Mouse (Mus musculus): Measurements from ENCODE around the gene Dbp.

The Dbp gene

DNA sequence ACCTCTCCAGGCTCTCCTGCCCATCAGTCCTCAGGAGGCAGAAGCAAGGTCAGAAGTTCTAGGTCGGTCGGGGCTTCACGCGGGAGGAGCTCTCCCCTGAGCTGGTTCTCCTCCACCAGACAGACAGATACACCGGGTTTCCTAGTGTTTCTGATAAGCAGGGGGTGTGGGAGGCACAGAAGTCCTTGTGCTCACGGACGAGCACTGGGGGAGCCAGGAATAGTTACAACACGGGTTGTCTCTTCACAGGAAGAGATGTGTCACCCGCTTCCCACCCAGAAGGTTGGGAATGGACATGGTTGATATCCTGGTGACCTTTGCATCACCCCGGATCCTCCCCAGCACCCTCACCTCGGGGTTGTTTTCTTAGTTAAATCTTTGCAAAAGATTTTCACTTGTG is 15.1 kb upstream of the Dbp start:
- in situ Hi-C loops (cut with MboI; ENCODE audit: unreplicated experiment in 2 of 2) = loop anchor here (10.0 to 25.0 kb wide), 3 partner anchors 95 to 235 kb away; partner anchors contain the start of genes Ftl1 (in 2 of the 2) and Bax (in 1 of the 2)

DNA sequence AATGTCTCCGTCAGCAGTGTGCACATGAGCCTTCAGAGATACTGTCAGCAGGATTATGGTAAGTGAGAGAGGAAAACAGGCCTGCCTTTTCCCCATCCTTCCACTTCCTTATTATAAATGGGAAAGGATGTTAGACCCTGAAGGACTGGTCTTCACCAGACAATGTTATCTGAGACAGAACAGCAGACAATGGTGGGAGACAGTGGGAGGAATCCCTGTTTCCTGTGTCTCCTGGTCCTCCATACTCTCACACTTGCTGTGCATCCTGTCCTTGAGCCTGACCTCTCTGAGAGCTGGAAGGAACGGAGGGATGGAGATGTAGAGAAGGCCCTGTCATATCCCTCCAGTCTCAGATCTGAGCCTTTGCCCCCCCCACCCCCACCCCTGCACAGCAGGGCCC is 12.5 kb upstream of the Dbp start:
- in situ Hi-C loops (cut with MboI; ENCODE audit: unreplicated experiment in 2 of 2) = loop anchor here (10.0 to 25.0 kb wide), 2 partner anchors 230 to 238 kb away; partner anchors contain the start of genes Ftl1 (in 2 of the 2) and Bax (in 1 of the 2)

DNA sequence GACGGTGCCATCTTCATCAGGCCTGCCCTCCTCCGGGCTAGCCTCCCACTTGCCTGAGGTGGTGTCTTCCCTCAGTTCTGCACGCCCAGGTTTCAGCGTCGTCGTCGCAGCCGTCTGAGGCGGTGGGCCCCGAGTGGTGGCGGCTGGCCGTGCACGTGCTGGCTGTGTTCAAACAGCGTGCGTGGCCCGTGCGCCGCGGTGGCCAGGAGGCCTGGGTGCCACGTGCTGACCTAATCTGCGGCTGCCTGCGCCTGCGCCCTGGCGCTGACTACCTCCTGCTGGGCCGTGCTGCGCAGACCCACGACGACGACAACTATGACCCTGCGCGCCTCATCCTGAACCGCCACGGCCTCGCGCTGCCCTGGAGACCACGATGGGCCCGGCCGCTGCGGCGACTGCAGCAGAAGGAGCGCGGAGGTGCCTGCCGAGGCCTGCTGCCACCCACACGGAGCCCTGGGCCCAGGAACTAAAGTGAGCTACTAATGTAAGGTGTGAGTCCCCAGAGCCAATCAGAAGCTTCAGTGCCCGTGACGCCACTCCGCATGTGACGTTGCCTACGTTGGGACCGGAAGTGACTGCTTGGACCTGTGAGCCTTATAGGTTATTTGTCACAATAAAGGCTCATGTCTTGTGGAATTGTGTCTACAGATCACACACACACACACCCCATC is 10.8 kb upstream of the Dbp start, which contains the start of gene Sec1:
Sec1 (minus strand) TSS at position 482 of the 671 bp plus-strand sequence.
- in situ Hi-C loops (cut with MboI; ENCODE audit: unreplicated experiment in 2 of 2) = loop anchor here (10.0 to 25.0 kb wide), 2 partner anchors 232 to 239 kb away; partner anchors contain the start of genes Ftl1 (in 2 of the 2) and Bax (in 1 of the 2)

DNA sequence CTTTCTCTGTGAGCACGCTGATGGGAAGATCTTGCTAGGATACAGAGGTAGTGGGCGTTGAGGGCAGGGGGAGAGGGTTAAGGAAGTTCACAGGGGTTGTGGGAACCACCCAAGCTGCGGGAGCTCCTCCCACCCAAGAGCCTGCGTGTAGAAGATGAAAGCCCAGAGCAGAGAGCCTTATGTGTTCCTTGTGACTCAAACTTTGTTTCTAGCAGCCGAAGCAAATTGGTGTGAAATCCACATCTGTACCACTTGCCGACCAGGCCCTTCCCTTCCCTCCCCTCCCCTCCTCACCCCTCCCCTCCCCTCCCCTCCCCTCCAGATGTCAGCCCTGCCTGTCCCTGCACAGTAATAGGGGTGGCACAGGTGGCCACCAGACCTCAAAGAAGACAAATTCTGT is 9.8 kb upstream of the Dbp start:
- in situ Hi-C loops (cut with MboI; ENCODE audit: unreplicated experiment in 2 of 2) = loop anchor here (10.0 to 25.0 kb wide), 2 partner anchors 233 to 240 kb away; partner anchors contain the start of genes Ftl1 (in 2 of the 2) and Bax (in 1 of the 2)

DNA sequence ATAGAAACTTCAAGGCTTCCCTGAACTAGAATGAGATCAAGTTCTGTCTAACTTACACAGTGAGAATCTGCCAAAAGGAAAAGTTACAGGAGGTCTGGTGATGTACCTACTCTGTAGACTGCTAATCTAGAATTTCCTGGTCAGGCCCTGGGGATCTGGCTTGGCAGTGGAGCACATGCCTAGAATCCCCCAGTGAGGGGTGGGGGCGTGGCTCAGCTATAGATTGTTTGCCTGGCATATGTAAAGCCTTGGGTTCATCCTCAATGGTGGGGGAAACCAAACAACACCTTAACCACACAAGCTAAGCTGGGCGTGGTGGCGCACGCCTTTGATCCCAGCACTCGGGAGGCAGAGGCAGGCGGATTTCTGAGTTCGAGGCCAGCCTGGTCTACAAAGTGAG is 7.0 kb upstream of the Dbp start:
- in situ Hi-C loops (cut with MboI; ENCODE audit: unreplicated experiment in 2 of 2) = loop anchor here (10.0 to 25.0 kb wide), 2 partner anchors 236 to 243 kb away; partner anchors contain the start of genes Ftl1 (in 2 of the 2) and Bax (in 1 of the 2)

DNA sequence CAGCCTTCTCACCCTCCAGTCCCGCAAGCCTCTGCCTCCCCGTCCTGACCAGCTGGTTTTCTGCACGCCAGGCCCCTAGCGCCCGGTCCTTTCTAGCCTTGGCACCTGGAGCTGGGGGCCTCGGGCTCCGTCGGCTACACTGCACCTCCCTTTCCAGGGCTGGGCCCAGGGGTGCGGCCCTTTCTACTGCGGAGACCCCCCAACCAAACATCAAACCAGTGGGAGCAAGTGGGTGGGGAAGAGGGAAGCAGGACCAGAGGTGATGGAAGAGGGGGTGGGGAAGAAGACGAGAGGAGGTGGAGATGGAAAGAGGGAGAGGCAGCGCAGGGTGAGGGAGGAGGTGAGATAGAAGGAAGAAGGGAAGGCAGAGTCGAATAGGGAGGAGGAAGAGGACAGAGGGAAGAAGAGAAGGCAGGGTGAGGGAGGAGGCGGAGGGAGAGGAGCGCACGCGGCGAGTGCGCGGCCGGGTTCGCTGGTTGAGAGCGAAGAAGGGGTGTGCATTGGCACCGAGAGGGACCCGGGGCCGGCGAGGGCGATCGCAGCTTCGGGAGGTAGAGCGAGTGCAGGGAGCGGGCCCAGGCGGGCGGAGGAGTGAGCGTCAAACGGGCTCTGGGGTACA is 5.3 kb upstream of the Dbp start, which contains the start of gene Car11:
Car11 (plus strand) TSS at position 321 of the 619 bp plus-strand sequence.
- in situ Hi-C loops (cut with MboI; ENCODE audit: unreplicated experiment in 2 of 2) = loop anchor here (10.0 to 25.0 kb wide), 4 partner anchors 237 to 1162 kb away; partner anchors contain the start of genes Ftl1 (in 2 of the 2), Pold1 (in 2 of the 2), Spib (in 2 of the 2) and Bax (in 1 of the 2)

DNA sequence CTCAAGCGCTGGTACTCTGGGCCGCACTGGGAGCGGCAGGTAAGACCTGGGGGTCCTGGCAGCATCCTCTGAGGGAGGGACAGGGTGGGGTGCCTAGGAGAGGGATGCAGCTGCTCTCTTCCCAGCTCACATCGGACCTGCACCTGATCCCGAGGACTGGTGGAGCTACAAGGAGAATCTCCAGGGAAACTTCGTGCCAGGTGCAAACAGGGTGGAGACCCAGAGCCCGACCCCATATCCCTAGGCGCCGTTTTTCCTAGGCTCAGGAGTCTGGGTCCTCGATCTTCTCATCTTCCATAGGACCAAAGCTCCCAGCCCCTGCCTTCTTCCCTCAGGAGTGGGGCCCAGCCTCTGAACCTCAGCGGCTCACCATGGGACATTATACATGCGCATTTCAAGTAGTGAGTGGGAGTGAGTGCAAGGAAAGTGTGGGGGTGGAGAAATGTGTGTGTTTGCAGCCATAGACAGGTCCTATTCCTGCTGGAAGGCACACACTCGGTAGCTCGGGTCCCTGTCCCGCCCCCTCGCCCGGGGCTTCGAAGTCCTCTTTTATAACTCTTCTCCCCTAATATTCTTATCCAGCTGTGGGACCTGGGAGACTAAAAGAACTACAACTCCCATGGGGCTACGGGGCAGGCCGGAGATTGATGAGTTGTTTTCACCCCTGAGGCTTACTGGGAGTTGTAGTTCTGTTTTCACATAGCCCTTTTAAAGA is 4.4 kb upstream of the Dbp start:
- in situ Hi-C loops (cut with MboI; ENCODE audit: unreplicated experiment in 2 of 2) = loop anchor here (25.0 kb wide), 2 partner anchors 688 to 1163 kb away; partner anchors contain the start of genes Pold1 (in 2 of the 2), Spib (in 2 of the 2), Rras (in 1 of the 2) and Scaf1 (in 1 of the 2)

DNA sequence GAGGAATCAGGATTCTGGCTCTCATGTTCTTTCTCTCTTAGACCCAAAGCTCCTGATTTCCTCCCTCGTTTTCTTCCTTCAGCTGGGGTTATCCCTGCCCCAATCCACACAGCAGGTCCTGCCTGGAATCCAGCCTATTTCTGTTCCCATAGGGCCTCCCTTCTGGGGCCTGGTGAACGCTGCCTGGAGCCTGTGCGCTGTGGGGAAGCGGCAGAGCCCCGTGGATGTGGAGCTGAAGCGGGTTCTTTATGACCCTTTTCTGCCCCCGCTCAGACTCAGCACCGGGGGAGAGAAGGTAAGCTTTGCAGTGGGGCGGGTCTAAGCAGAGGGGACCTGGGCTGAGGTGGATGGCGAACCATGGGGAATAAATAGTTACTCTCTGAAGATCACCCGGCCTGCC is 3.8 kb upstream of the Dbp start:
- in situ Hi-C loops (cut with MboI; ENCODE audit: unreplicated experiment in 2 of 2) = loop anchor here (25.0 kb wide), 2 partner anchors 689 to 1164 kb away; partner anchors contain the start of genes Pold1 (in 2 of the 2), Spib (in 2 of the 2), Rras (in 1 of the 2) and Scaf1 (in 1 of the 2)

DNA sequence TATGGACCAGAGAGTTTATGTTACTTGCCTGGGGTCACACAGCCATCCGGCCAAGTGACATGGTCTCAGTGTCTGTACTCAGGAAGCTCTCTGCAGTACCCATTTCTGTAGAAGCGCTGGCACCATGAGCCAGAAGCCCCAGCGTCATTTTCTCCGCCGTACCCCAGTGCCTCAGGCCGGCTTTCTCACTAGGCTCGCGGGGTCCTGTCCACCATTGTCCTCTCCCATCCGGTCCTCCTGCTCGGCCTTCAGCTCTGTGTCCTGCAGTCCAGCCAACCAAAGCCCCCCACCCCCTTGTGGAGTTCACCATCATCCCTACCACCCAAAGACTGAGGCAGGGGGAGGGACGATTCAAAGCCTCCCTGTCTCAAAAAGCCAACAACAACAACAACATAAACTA is 3.3 kb upstream of the Dbp start:
- in situ Hi-C loops (cut with MboI; ENCODE audit: unreplicated experiment in 2 of 2) = loop anchor here (25.0 kb wide), 2 partner anchors 689 to 1164 kb away; partner anchors contain the start of genes Pold1 (in 2 of the 2), Spib (in 2 of the 2), Rras (in 1 of the 2) and Scaf1 (in 1 of the 2)

DNA sequence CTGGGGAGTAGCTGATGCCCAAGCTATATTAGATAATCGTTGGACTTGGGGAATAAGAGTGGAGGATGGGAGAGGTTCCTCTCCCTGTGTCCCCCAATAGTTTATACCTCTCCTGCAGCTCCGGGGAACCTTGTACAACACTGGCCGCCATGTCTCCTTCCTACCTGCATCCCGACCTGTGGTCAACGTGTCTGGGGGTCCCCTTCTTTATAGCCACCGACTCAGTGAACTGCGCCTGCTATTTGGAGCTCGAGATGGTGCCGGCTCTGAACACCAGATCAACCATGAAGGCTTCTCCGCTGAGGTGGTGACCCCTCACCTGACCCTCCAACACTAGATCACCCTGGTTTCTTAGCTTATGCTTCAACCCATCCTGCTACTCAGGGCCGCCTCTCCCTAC is 2.6 kb upstream of the Dbp start:
- in situ Hi-C loops (cut with MboI; ENCODE audit: unreplicated experiment in 2 of 2) = loop anchor here (25.0 kb wide), 2 partner anchors 690 to 1165 kb away; partner anchors contain the start of genes Pold1 (in 2 of the 2), Spib (in 2 of the 2), Rras (in 1 of the 2) and Scaf1 (in 1 of the 2)

DNA sequence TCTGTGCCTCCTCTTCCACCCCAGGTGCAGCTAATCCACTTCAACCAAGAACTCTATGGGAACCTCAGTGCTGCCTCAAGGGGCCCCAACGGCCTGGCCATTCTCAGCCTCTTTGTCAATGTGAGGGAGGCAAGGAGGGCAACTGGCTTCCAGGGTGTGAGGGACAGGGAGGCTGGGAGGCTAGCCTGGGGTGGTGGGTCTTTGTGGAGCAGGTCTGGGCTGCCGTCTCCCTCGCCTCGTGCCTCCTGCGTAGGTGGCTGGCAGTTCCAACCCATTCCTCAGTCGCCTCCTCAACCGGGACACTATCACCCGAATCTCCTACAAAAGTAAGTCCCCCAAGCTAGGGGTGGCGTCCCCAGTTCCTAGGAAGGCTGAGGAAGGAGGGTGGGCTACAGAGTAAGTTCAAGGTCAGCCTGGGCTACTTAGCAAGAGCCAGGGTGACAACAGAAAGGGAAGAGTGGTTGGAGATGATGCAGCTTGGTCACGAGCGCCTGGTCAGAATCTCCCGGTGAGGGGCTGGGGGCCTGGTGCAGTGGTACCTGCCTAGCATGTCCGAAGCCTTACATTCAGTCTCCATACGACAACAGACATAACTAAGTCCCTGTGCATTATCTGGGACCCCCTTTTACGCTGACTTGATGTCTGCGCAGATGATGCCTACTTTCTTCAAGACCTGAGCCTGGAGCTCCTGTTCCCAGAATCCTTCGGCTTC is 1.9 kb upstream of the Dbp start:
- in situ Hi-C loops (cut with MboI; ENCODE audit: unreplicated experiment in 2 of 2) = loop anchor here (25.0 kb wide), 2 partner anchors 691 to 1166 kb away; partner anchors contain the start of genes Pold1 (in 2 of the 2), Spib (in 2 of the 2), Rras (in 1 of the 2) and Scaf1 (in 1 of the 2)

DNA sequence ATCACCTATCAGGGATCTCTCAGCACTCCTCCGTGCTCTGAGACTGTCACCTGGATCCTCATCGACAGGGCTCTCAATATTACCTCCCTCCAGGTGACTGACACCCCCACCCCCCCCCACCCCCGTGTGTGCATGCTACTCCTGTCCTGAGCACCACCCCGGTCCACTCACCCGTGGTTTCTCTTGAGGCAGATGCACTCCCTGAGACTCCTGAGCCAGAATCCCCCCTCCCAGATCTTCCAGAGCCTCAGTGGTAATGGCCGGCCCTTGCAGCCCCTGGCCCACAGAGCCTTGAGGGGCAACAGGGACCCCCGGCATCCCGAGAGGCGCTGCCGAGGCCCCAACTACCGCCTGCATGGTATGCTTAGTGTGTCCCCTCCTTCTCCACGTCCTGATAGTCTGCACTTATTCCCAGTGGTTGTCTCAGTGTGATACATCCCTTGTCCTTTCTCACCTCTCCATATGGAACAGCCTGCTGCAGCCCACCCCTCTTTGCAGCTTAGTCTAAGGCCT is 1.3 kb upstream of the Dbp start:
- in situ Hi-C loops (cut with MboI; ENCODE audit: unreplicated experiment in 2 of 2) = loop anchor here (25.0 kb wide), 2 partner anchors 691 to 1166 kb away; partner anchors contain the start of genes Pold1 (in 2 of the 2), Spib (in 2 of the 2), Rras (in 1 of the 2) and Scaf1 (in 1 of the 2)

DNA sequence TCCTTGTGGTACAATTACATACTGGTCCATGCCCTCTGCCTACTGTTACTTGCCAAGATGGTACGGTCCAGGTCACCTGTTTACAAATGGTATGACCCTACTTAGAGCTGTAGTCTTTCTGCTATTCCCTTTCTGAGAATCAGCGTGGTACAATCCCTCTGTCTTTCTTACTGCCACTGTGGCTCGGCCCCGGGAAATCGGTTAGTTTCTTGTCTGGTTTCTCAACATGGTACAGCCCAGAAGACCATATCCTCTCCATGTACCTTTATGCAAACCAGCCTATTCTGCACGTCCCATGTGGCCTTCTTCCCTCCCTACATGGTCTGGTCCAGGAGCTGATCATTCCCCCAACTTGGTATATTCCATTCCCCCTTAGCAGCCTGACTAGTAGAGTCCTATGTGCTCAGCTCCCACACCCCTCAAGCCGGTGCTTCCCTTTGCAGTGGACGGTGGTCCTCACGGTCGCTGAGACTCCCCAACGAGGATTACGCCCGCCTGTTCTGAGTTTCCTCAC is 785 bp upstream of the Dbp start:
- in situ Hi-C loops (cut with MboI; ENCODE audit: unreplicated experiment in 2 of 2) = loop anchor here (25.0 kb wide), 2 partner anchors 692 to 1167 kb away; partner anchors contain the start of genes Pold1 (in 2 of the 2), Spib (in 2 of the 2), Rras (in 1 of the 2) and Scaf1 (in 1 of the 2)

DNA sequence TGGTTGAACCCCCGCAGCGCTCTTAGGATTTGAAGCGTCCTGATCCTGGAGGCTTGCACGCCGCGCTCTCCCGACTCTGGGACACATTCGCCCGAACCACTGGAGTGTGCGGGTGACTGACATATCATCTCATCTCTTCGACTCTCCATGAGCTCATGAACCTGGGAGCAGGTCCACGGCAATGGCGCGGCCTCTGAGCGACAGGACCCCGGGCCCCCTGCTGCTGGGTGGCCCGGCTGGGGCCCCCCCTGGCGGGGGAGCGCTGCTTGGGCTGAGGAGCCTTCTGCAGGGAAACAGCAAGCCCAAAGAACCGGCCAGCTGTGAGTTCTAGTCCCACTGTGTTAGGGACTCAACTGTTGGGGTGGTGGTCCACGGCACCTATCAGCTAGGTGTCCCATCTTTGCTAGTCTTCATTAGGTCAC is 566 bp downstream of the Dbp start:
- in situ Hi-C loops (cut with MboI; ENCODE audit: unreplicated experiment in 2 of 2) = loop anchor here (25.0 kb wide), 2 partner anchors 693 to 1168 kb away; partner anchors contain the start of genes Pold1 (in 2 of the 2), Spib (in 2 of the 2), Rras (in 1 of the 2) and Scaf1 (in 1 of the 2)

DNA sequence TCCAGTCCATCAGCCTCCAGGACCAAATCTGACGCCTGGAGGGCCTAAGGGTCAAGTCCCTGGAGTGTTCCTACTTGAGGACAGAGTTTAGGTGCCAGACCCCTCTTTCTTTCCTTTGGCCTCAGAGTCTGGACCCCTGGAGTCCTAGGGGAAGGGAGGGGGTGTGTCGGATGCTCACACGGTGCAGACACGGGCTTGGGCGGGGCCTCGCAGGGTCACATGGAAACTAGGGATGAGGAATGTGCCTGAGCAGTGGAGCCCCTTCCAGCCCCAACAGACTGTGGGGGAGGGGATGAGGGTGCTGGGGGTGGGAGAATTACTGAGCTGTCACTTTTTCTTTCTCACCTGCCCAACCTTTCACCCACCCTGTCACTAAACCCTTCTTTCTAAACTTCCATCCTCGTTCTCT is 989 bp downstream of the Dbp start:
- in situ Hi-C loops (cut with MboI; ENCODE audit: unreplicated experiment in 2 of 2) = loop anchor here (25.0 kb wide), 2 partner anchors 694 to 1169 kb away; partner anchors contain the start of genes Pold1 (in 2 of the 2), Spib (in 2 of the 2), Rras (in 1 of the 2) and Scaf1 (in 1 of the 2)

DNA sequence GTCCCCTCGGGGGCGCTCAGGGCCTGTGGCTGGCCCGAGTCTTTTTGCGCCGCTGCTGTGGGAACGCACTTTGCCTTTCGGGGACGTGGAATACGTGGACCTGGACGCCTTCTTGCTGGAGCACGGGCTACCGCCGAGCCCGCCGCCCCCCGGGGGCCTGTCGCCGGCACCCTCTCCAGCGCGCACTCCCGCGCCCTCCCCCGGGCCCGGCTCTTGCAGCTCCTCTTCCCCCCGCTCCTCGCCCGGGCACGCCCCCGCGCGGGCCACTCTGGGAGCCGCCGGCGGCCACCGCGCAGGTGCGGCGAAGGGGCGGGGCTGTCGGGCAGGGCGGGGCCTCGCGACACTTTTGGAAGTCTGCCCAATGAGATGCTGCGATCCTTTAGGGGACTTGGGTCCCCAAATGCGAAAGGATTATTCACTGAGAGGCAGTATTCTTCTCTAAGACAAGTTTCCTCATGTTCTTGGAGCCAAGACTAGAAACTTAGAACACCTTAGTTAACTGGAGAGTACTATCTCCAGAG is 1.9 kb downstream of the Dbp start:
- in situ Hi-C loops (cut with MboI; ENCODE audit: unreplicated experiment in 2 of 2) = loop anchor here (25.0 kb wide), 2 partner anchors 694 to 1169 kb away; partner anchors contain the start of genes Pold1 (in 2 of the 2), Spib (in 2 of the 2), Rras (in 1 of the 2) and Scaf1 (in 1 of the 2)

DNA sequence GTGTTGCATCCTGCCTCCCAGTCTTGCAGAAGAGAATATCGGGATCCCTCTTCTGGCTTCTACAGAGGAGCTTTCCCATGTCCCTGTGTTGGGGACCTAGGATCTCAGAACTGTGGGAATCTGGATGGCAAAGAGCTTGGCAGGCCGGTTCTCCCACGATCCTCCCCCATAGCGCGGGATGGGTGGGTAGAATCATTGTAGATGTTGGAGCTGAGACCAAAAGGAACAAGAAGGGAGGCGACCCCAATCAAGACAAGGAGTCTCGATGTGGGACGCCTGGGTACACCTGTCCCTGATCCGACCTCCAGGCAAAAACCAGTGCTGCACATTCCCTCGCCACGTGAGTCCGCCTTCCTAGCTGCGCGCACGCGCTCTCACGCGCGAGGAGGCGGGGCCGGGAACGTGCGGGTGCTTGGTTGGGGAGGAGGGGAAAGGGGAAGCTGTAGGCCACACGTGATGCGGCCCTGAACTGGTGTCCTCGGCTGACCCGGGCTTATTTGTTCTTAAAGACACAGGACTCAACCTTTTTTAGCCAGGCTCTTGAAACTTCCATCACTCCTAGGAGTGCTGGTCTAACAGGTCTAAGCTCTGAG is 2.6 kb downstream of the Dbp start:
- in situ Hi-C loops (cut with MboI; ENCODE audit: unreplicated experiment in 2 of 2) = loop anchor here (25.0 kb wide), 2 partner anchors 695 to 1170 kb away; partner anchors contain the start of genes Pold1 (in 2 of the 2), Spib (in 2 of the 2), Rras (in 1 of the 2) and Scaf1 (in 1 of the 2)
